Mouse (Mus musculus) stomach, postnatal 0 days (tissue): ENCODE results near the gene Atp8a2. TPM values are rescaled to one million over a fixed set of nuclear protein-coding genes. Genes with fewer than 3 reads are reported as not detected.
A peak's percentile ranks its signal among the peaks of the same experiment; 100 is the strongest.

ENCODE experiments used
- ATAC-seq: fragments of 200-750 bp; cut with Nextera tagmentation; 2 replicates; pipeline ENCODE4 v1.8.0; 2017; ENCODE audit not compliant: low FRiP score, low TSS enrichment
- DNase-seq: peaks from one replicate; pipeline ENCODE4 v3.0.0-alpha.2; 2016; ENCODE audit warnings: low spot score
- H3K27ac ChIP-seq: fragments of 300-500 bp; sonication (generic); replicated peaks from 2 replicates; pipeline ENCODE4 v1.5.1; 2014; ENCODE audit warnings: mild to moderate bottlenecking, control low read depth
- H3K27me3 ChIP-seq: fragments of 300-500 bp; sonication (generic); 2 replicates; pipeline ENCODE4 v1.6.1; 2014; ENCODE audit warnings: low read length; ENCODE audit not compliant: control insufficient read depth, insufficient read depth
- H3K36me3 ChIP-seq: fragments of 300-500 bp; sonication (generic); 2 replicates; pipeline ENCODE4 v1.6.1; 2014; ENCODE audit warnings: low read length, mixed read lengths; ENCODE audit not compliant: control insufficient read depth, insufficient read depth
- H3K4me1 ChIP-seq: fragments of 300-500 bp; sonication (generic); replicated peaks from 2 replicates; pipeline ENCODE4 v1.6.1; 2014; ENCODE audit warnings: antibody characterized with exemption; ENCODE audit not compliant: control insufficient read depth, insufficient read depth
- H3K4me2 ChIP-seq: fragments of 300-500 bp; sonication (generic); replicated peaks from 2 replicates; pipeline ENCODE4 v1.6.1; 2014; ENCODE audit warnings: low read depth, mild to moderate bottlenecking, control low read depth, moderate library complexity
- H3K4me3 ChIP-seq: fragments of 300-500 bp; sonication (generic); 2 replicates; pipeline ENCODE4 v1.5.1; 2014; ENCODE audit warnings: low read depth, low read length, control low read depth
- H3K9ac ChIP-seq: fragments of 300-500 bp; sonication (generic); 2 replicates; pipeline ENCODE4 v1.6.1; 2014; ENCODE audit warnings: mild to moderate bottlenecking, low read length, control low read depth, mixed read lengths
- H3K9me3 ChIP-seq: fragments of 300-500 bp; sonication (generic); 2 replicates; pipeline ENCODE4 v1.6.1; 2016; ENCODE audit warnings: low read length; ENCODE audit not compliant: control insufficient read depth
- CTCF ChIP-seq: IDR thresholded peaks from 2 replicates; pipeline ENCODE4 v1.5.1; 2016; ENCODE audit warnings: antibody characterized with exemption, low read depth, mild to moderate bottlenecking, moderate library complexity
- EP300 ChIP-seq: optimal IDR thresholded peaks from 2 replicates; pipeline ENCODE3; 2016; ENCODE audit warnings: antibody characterized with exemption
- WGBS: fragments of 180-500 bp; shearing (Covaris S2); extraction: QIAGEN DNeasy Blood & Tissue Kit; methylation state at CpG from one replicate; pipeline ENCODE4 v1.1.7; 2014; 5-methylcytosine and 5-hydroxymethylcytosine counted together
- polyA plus RNA-seq: library from polyadenylated mRNA; unstranded; fragments of >200 nt; fragmentation: Nextera tagmentation; extraction: Ambion mirVana; gene quantifications from 2 replicates; pipeline ENCODE4 v1.2.1, GENCODE M21; 2015

The Atp8a2 gene
- polyA plus RNA-seq, 1 experiment from 2014 or later = 6.3 TPM

- DNase-seq (no peak), ATAC-seq (no peak)
- H3K27ac ChIP-seq = no peak overlapping the region
- no peaks in the 10 kb centered on the region for H3K36me3 ChIP-seq
- 84% methylated on average over 10 of the region's 10 CpGs for WGBS
- no peaks in the 10 kb centered on the region for H3K9me3 ChIP-seq
- no peak overlapping the region for H3K4me3 ChIP-seq
- no peak for TF ChIP-seq EP300
- no peak for TF ChIP-seq CTCF
- no peak overlapping the region for H3K4me2 ChIP-seq
- H3K4me1 ChIP-seq = no peaks in the 10 kb centered on the region
- no peak overlapping the region for H3K9ac ChIP-seq
- H3K27me3 ChIP-seq = no peaks in the 10 kb centered on the region
Observed at GRCm38 (mm10) chr14:59793841-59794240, 403.1 kb downstream of the Atp8a2 start.

- ATAC-seq (no peak), DNase-seq (no peak)
- no peaks in the 10 kb centered on the region for H3K27me3 ChIP-seq
- no peak overlapping the region for H3K9ac ChIP-seq
- H3K4me2 ChIP-seq = no peak overlapping the region
- TF ChIP-seq CTCF (no peak), EP300 (no peak)
- H3K27ac ChIP-seq = no peak overlapping the region
- no peaks in the 10 kb centered on the region for H3K4me1 ChIP-seq
- no peak overlapping the region for H3K4me3 ChIP-seq
- no peaks in the 10 kb centered on the region for H3K36me3 ChIP-seq
- 66% methylated on average over 11 of the region's 11 CpGs for WGBS
- no peaks in the 10 kb centered on the region for H3K9me3 ChIP-seq
Observed at GRCm38 (mm10) chr14:59783348-59784341, 413.3 kb downstream of the Atp8a2 start.

- no peak for ATAC-seq
Observed at GRCm38 (mm10) chr14:59780391-59780790, 416.6 kb downstream of the Atp8a2 start.

GRCm38 (mm10) chr14:59762227-59762626, 434.8 kb downstream of the Atp8a2 start:
- H3K27ac ChIP-seq = no peak overlapping the region
- H3K4me2 ChIP-seq = no peak overlapping the region
- ATAC-seq (no peak), DNase-seq (no peak)
- no peak overlapping the region for H3K4me3 ChIP-seq
- no peaks in the 10 kb centered on the region for H3K9me3 ChIP-seq
- no peaks in the 10 kb centered on the region for H3K4me1 ChIP-seq
- no peaks in the 10 kb centered on the region for H3K27me3 ChIP-seq
- 68% methylated on average over 3 of the region's 3 CpGs for WGBS
- no peak overlapping the region for H3K9ac ChIP-seq
- H3K36me3 ChIP-seq = no peaks in the 10 kb centered on the region
- no peak for TF ChIP-seq CTCF
- no peak for TF ChIP-seq EP300

More at GRCm38 (mm10) chr14:59780391-59780790, 416.6 kb downstream of the Atp8a2 start:
- WGBS = 89% methylated on average over 9 of the region's 9 CpGs
- DNase-seq = no peak
- H3K9ac ChIP-seq = no peak overlapping the region
- H3K27ac ChIP-seq = no peak overlapping the region
- no peak for TF ChIP-seq EP300
- TF ChIP-seq CTCF = no peak
- no peak overlapping the region for H3K4me3 ChIP-seq
- no peaks in the 10 kb centered on the region for H3K4me1 ChIP-seq
- no peaks in the 10 kb centered on the region for H3K9me3 ChIP-seq
- no peaks in the 10 kb centered on the region for H3K27me3 ChIP-seq
- no peak overlapping the region for H3K4me2 ChIP-seq
- no peaks in the 10 kb centered on the region for H3K36me3 ChIP-seq

- no peaks in the 10 kb centered on the region for H3K36me3 ChIP-seq
- no peaks in the 10 kb centered on the region for H3K4me1 ChIP-seq
- no peak overlapping the region for H3K4me3 ChIP-seq
- H3K4me2 ChIP-seq = no peak overlapping the region
- no peaks in the 10 kb centered on the region for H3K27me3 ChIP-seq
- no peak for TF ChIP-seq CTCF
- TF ChIP-seq EP300 = no peak
- H3K9me3 ChIP-seq = no peaks in the 10 kb centered on the region
- no peak overlapping the region for H3K9ac ChIP-seq
- 58% methylated on average over 12 of the region's 12 CpGs for WGBS
- no peak overlapping the region for H3K27ac ChIP-seq
- 0 out of 2 replicates have a peak, but pooled peaks have one; percentile 49 for ATAC-seq
- peak; percentile 37 for DNase-seq
Observed at GRCm38 (mm10) chr14:59759900-59760493, 437.0 kb downstream of the Atp8a2 start.
